Mouse (Mus musculus) heart, adult 18-20 months (tissue): ENCODE data around the gene Pck2. TPM values are rescaled to one million over a fixed set of nuclear protein-coding genes. Genes with fewer than 3 reads are reported as not detected.

Experiments
- total RNA-seq, 2 experiments: library from RNA; stranded (reverse); gene quantifications; 2 replicates each; pipeline ENCODE4 v1.2.3; 2021

Pck2 gene
- total RNA-seq, 2 experiments from 2014 or later: 8.3 to 9.4 TPM

Other genes starting within 250 kb of the Pck2 start
- gene Dhrs4, start 61.5 kb upstream of the Pck2 start, total RNA-seq: 100 to 1,000 TPM; 127 to 134 TPM
- gene Carmil3, start 49.6 kb upstream of the Pck2 start, total RNA-seq: 1 to 10 TPM; 2.5 to 3.4 TPM
- gene Cpne6, start 29.8 kb upstream of the Pck2 start, total RNA-seq: not detected
- not detected for gene Nrl, start 15.3 kb upstream of the Pck2 start, total RNA-seq
- gene Dcaf11, start 19.7 kb downstream of the Pck2 start, total RNA-seq: 100 to 1,000 TPM; 147 to 152 TPM
- gene A730061H03Rik, start 20.1 kb downstream of the Pck2 start, total RNA-seq: not detected
- 100 to 1,000 TPM; 172 to 176 TPM for gene Fitm1, start 35.4 kb downstream of the Pck2 start, total RNA-seq
- gene Psme1, start 37.9 kb downstream of the Pck2 start, total RNA-seq: 100 to 1,000 TPM; 276 to 319 TPM
- 10 to 100 TPM; 66.8 to 70.0 TPM for gene Emc9, start 45.0 kb downstream of the Pck2 start, total RNA-seq
- gene Psme2, start 50.8 kb downstream of the Pck2 start, total RNA-seq: 100 to 1,000 TPM; 142 to 145 TPM
- gene Rnf31, start 51.4 kb downstream of the Pck2 start, total RNA-seq: 10 to 100 TPM; 25.4 to 29.9 TPM
- 10 to 100 TPM in 1 of 2 experiments, 1 to 10 TPM in 1; 8.9 to 11.0 TPM for gene Irf9, start 63.3 kb downstream of the Pck2 start, total RNA-seq
- gene Rec8, start 77.8 kb downstream of the Pck2 start, total RNA-seq: under 1 TPM; 0.22 to 0.62 TPM
- 10 to 100 TPM; 51.3 to 64.8 TPM for gene Ipo4, start 95.7 kb downstream of the Pck2 start, total RNA-seq
- gene Gm49378, start 97.6 kb downstream of the Pck2 start, total RNA-seq: 1 to 10 TPM; 1.4 to 2.3 TPM
- gene Tm9sf1, start 103.5 kb downstream of the Pck2 start, total RNA-seq: 10 to 100 TPM; 39.7 to 42.3 TPM
- under 1 TPM; 0.42 to 0.54 TPM for gene Tssk4, start 109.9 kb downstream of the Pck2 start, total RNA-seq
- 10 to 100 TPM; 47.1 to 58.8 TPM for gene Mdp1, start 120.2 kb downstream of the Pck2 start, total RNA-seq
- gene Gmpr2, start 131.7 kb downstream of the Pck2 start, total RNA-seq: 10 to 100 TPM in 1 of 2 experiments, 1 to 10 TPM in 1; 8.7 to 10.8 TPM
- gene Nedd8, start 131.9 kb downstream of the Pck2 start, total RNA-seq: 100 to 1,000 TPM; 250 to 257 TPM
- gene Tinf2, start 141.6 kb downstream of the Pck2 start, total RNA-seq: 10 to 100 TPM; 10.1 to 12.1 TPM
- under 1 TPM; 0.25 to 0.44 TPM for gene Tgm1, start 173.7 kb downstream of the Pck2 start, total RNA-seq
- 10 to 100 TPM; 14.8 to 15.8 TPM for gene Rabggta, start 182.0 kb downstream of the Pck2 start, total RNA-seq
- gene Dhrs1, start 205.4 kb downstream of the Pck2 start, total RNA-seq: 10 to 100 TPM; 39.8 to 42.6 TPM
- 10 to 100 TPM in 1 of 2 experiments, 1 to 10 TPM in 1; 7.7 to 11.9 TPM for gene Nop9, start 205.4 kb downstream of the Pck2 start, total RNA-seq
- gene Cideb, start 218.2 kb downstream of the Pck2 start, total RNA-seq: 1 to 10 TPM; 2.0 TPM
- under 1 TPM; 0.21 to 0.25 TPM for gene Ltb4r2, start 221.2 kb downstream of the Pck2 start, total RNA-seq
- under 1 TPM; 0.25 to 0.41 TPM for gene Ltb4r1, start 225.7 kb downstream of the Pck2 start, total RNA-seq
- 10 to 100 TPM; 15.7 to 17.3 TPM for gene Adcy4, start 243.8 kb downstream of the Pck2 start, total RNA-seq
- 1 to 10 TPM; 1.6 to 2.9 TPM for gene Ripk3, start 248.6 kb downstream of the Pck2 start, total RNA-seq